Mouse (Mus musculus) lung, postnatal 4 days (tissue): ENCODE data around the gene Ndufc2.
"Not testable (repeated sequence)": the region's sequence is repeated elsewhere in the genome, so short reads cannot be mapped to it uniquely, and the experiment has no call there.

Source experiments
- DNase-seq, 2 experiments: peaks; one replicate each; pipeline ENCODE4 v3.0.0; 2021

Ndufc2 gene

DNA sequence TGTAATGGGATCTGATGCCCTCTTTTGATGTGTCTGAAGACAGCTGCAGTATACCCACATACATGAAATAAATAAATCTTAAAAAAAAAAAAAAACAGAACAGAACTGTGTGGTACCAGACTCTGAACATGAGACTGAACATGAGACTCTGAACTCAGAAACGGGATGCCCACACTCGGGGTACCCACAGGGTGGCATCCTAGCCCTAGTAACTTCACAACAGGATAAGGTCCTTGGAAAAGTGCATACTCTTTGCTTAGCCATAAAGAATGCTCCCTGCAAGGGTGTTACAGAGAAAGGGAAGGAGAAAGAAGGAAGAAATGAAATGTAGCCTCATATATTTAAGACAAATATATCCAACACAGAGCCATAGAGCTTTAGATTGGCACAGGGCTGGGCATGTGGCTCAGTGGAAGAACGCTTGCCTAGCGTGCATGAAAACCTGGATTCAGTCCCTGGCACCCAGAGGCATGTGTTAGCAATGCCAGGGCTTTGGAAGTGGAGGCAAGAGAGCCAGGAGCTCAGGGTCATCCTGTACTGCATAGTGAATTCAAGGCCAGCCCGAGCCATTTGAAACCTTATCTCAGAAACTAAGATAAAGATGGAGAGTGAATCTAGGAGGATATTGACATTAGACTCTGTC lies 28.1 kb downstream of the Ndufc2 start:
- no peak for DNase-seq

- DNase-seq = no peak
Observed at GRCm38 (mm10) chr7:97429705-97430104, 29.9 kb downstream of the Ndufc2 start.

GRCm38 (mm10) chr7:97433517-97433916 lies 33.7 kb downstream of the Ndufc2 start:
- DNase-seq = not testable (repeated sequence)

DNA sequence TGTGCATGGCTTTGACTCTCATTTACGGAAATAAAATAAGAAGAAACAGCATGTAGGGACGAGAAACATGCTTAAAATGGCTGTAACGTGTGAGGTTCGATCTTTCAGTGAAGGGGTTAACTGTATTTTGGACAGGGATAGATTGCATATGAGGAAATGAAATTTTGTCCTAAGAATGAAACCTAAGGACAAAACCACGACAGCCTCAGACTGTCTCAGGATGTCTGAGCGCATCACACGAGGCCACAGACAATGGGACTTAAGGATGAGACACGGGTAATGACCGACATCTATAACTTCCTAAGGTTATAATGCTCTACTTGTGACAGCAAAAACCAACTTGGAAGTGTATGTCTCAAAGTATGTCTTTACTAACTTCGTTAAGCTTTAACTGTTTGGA lies 34.7 kb downstream of the Ndufc2 start:
- no peak for DNase-seq

- no peak for DNase-seq
Observed at GRCm38 (mm10) chr7:97438986-97439385, 39.2 kb downstream of the Ndufc2 start.

DNA sequence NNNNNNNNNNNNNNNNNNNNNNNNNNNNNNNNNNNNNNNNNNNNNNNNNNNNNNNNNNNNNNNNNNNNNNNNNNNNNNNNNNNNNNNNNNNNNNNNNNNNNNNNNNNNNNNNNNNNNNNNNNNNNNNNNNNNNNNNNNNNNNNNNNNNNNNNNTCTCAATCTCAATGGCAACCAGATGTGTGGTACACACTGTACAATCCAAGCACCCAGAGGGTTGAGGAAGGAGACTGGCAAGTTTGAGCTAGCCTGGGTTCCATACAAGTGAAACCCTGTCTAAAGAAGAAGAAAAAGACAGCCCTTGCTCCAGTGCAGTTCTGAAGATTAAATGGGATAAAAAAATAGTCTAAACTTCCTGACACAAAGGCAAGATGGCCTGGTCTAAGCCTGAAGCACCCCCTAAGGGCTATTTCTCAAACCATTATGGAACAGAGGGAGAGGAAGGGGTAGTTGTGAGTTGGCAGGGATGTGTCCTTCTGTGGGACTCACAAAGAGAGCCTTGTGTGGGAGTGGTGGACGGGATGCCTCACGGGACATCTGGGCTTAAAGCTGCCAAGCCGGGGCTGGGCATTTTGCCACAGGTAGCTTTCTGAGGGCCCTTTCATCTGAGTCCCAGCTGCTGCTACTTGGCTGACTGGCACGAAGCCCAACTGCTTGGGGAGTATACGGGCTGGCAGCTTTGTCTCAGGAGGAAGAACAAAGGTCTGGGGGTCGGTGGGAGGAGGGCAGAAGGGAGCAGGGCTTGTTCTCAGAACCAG lies 46.5 kb downstream of the Ndufc2 start:
- peak; percentile 87 to 92 for DNase-seq

- no peak for DNase-seq
Observed at GRCm38 (mm10) chr7:97447050-97447531, 47.3 kb downstream of the Ndufc2 start.

DNA sequence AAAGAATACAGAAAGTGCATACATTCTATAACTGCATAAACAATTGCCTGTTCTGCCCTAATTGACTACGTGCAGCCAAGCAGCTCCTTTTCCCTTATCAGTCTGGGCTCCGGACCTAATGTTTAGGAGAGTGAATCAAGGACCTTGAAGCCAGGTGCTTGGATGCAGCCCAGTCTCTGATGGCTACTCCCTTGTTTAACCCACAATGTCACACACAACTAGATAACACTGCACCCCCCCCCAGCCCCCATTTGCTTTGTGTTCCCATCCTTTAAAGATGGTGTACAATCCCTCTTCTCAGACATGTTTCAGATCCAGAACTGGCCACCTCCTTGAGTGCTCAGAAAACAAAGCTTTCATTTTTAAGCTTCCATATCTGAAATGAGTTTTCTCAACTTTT lies 51.2 kb downstream of the Ndufc2 start, which contains the start of gene Kctd14:
TSS of gene Kctd14 (plus strand) at position 301 of the 400 bp plus-strand sequence.
- DNase-seq = not testable (repeated sequence)

DNA sequence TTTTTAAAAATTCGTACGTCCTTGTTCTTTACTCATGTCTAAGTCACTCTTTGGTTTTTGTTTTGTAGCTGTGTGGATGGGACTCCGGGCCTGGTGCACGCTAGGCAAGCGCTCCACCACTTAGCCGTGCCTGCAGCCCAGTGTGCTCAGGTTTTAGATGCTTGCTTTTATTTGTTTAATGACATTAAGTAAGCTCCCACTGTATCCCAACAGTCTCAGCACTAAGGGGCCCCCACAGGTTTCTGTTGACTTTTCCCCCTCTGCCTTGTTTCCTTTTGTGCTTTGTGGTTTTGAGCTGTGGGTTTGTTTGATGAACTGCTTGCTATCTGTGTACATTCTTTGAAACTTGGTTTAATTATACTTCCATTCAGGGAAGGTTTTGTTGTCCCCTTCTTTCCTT lies 52.4 kb downstream of the Ndufc2 start:
- no peak for DNase-seq

DNA sequence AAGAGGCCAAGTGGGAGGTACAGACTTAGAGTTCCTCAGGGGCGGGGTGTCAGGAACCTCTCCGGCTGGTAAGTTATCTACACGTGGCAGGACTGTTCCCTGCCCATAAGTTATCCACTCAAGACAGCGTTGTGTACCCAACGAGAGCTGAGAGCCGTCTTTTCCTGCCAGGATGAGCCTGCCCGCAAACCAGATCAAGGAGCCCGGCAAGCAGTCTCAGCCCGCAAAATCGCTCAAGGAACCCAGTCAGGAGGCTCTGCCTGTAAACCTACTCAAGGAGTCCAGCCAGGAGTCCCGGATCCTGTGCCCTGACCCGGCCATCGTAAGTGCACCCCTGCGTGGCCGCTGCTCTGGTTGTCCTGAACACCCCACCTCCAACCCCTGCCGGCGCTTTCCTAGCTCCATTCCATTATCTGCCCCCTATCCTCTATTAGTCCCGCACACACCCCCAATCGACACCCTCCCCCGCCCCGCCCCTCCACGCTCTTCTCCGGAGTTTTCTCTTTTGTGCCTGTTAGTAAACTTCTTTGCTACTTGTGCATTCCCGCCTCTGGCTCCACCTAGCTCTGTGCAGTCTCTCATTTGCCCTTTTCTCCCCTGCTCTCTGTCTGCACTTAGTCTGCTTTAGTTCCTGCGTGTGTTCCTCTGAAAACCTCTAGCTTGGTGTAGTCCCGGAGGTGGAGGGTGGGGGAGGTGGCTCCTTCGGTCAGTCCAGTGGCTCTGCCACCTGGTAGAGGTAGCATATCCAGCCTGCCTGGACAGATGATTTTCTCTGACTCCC lies 53.5 kb downstream of the Ndufc2 start:
- peak; percentile 41 to 44 for DNase-seq

GRCm38 (mm10) chr7:97454795-97455194 lies 55.0 kb downstream of the Ndufc2 start:
- DNase-seq = no peak

- no peak for DNase-seq
Observed at GRCm38 (mm10) chr7:97455577-97455976, 55.8 kb downstream of the Ndufc2 start.
